Mouse (Mus musculus) limb, embryonic 11.5 days (tissue): ENCODE results near the gene Dexi. TPM values are rescaled to one million over a fixed set of nuclear protein-coding genes. Genes with fewer than 3 reads are reported as not detected.

Source experiments
- ATAC-seq: fragments of 200-750 bp; cut with Nextera tagmentation; 2 replicates; pipeline ENCODE4 v1.8.0; 2017; ENCODE audit warnings: low read depth; ENCODE audit not compliant: insufficient number of reproducible peaks, low FRiP score, low TSS enrichment
- DNase-seq: peaks from one replicate; pipeline ENCODE4 v3.0.0-alpha.2; 2015; ENCODE audit warnings: low spot score
- H3K27ac ChIP-seq: fragments of 300-500 bp; sonication (generic); replicated peaks from 2 replicates; pipeline ENCODE4 v1.5.1; 2014; ENCODE audit warnings: low read depth, mild to moderate bottlenecking, low read length
- H3K27me3 ChIP-seq: fragments of 300-500 bp; sonication (generic); 2 replicates; pipeline ENCODE4 v1.6.1; 2014; ENCODE audit warnings: mild to moderate bottlenecking, low read length, mixed read lengths; ENCODE audit not compliant: control insufficient read depth, insufficient read depth
- H3K36me3 ChIP-seq: fragments of 300-500 bp; sonication (generic); 2 replicates; pipeline ENCODE4 v1.6.1; 2014; ENCODE audit warnings: mild to moderate bottlenecking, low read length, moderate library complexity, mixed read lengths; ENCODE audit not compliant: control insufficient read depth, insufficient read depth
- H3K4me1 ChIP-seq: fragments of 300-500 bp; sonication (generic); 2 replicates; pipeline ENCODE4 v1.6.1; 2014; ENCODE audit warnings: low read length, mixed read lengths; ENCODE audit not compliant: control insufficient read depth, insufficient read depth
- H3K4me2 ChIP-seq: fragments of 300-500 bp; sonication (generic); 2 replicates; pipeline ENCODE4 v1.6.1; 2014; ENCODE audit warnings: low read depth, mild to moderate bottlenecking, moderate library complexity; ENCODE audit not compliant: severe bottlenecking
- H3K4me3 ChIP-seq: fragments of 300-500 bp; sonication (generic); 2 replicates; pipeline ENCODE4 v1.5.1; 2014; ENCODE audit warnings: low read depth, low read length
- H3K9ac ChIP-seq: fragments of 300-500 bp; sonication (generic); 2 replicates; pipeline ENCODE4 v1.6.1; 2014; ENCODE audit warnings: mild to moderate bottlenecking, low read length
- H3K9me3 ChIP-seq: fragments of 300-500 bp; sonication (generic); 2 replicates; pipeline ENCODE4 v1.6.1; 2016; ENCODE audit warnings: low read length; ENCODE audit not compliant: control insufficient read depth
- WGBS: fragments of 180-500 bp; shearing (Covaris S2); extraction: QIAGEN DNeasy Blood & Tissue Kit; methylation state at CpG from one replicate; pipeline ENCODE4 v1.1.7; 2014; 5-methylcytosine and 5-hydroxymethylcytosine counted together
- polyA plus RNA-seq: library from polyadenylated mRNA; unstranded; fragments of >200 nt; fragmentation: Nextera tagmentation; extraction: Ambion mirVana; gene quantifications from 2 replicates; pipeline ENCODE4 v1.2.1, GENCODE M21; 2014

Dexi gene
- polyA plus RNA-seq, 1 experiment from 2014 or later: 30.6 TPM

DNA sequence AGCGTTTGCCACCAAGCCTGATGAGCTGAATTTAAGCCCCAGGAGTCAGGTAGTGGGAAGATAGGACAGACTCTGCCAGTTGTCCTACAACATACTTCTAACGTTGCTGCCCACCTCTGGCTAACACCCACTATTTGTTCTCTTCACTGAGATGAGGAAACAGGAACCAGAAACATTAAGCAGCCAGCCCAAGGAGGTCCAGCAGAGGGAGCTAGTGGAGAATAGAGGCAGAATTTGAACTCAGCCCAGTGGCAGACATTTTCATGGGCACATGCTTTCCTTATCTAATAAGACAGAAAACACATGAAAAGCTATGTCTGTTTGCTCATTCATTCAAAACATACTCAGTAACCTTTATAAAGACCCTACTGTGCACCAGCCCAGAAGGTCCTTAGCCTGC lies 39.8 kb downstream of the Dexi start:
- Histone ChIP-seq H3K9ac (no peak overlapping the region), H3K4me2 (no peak overlapping the region), H3K36me3 (no peaks in the 10 kb centered on the region), H3K27ac (no peak overlapping the region), H3K27me3 (no peaks in the 10 kb centered on the region), H3K9me3 (no peaks in the 10 kb centered on the region), H3K4me1 (no peaks in the 10 kb centered on the region), H3K4me3 (no peak overlapping the region)
- WGBS: 60% methylated on average over 2 of the region's 2 CpGs
- DNase-seq (no peak), ATAC-seq (no peak)

DNA sequence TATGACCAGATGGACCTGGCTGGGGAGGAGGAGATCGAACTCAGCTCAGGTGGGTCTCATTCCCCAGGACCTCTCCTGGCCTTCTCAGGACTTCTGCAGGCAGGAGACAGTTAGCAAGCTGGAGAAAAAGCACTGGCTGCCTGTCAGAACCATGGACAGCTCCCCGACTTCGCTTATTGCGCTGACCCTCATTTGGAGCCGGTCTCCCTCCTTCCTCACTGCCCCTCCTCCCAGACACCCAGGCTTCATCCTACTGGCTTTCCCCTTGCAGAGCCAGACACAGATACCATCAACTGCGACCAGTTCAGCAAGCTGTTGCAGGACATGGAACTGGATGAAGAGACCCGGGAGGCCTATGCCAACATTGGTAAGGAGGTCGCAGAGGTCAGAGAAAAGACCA lies 41.0 kb downstream of the Dexi start:
- WGBS: 10% methylated on average over 8 of the region's 8 CpGs

DNA sequence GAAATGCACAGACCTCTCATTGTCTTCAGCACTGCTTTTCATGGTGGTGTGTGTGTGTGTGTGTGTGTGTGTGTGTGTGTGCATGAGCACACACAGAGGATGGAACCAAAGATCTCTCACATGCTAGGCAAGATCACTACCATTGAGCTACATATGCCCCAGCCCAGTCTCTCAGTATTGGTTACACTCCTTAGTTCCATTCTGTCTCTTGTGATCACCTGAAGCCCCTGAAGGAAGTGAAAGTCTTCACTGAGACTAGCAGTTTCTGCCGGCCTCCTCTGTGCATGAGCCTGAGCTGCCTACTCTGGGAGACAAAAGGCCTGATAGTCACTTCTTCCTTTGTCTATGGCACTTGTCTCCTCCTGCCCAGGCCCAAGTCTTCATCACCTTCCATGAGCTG lies 43.7 kb downstream of the Dexi start:
- no peak overlapping the region for H3K9ac ChIP-seq
- no peaks in the 10 kb centered on the region for H3K36me3 ChIP-seq
- no peak overlapping the region for H3K4me2 ChIP-seq
- DNase-seq (no peak), ATAC-seq (no peak)
- no peaks in the 10 kb centered on the region for H3K9me3 ChIP-seq
- H3K4me1 ChIP-seq: no peaks in the 10 kb centered on the region
- no peak overlapping the region for H3K27ac ChIP-seq
- WGBS: 72% methylated on average over 1 of the region's 1 CpGs
- H3K4me3 ChIP-seq: no peak overlapping the region
- H3K27me3 ChIP-seq: no peaks in the 10 kb centered on the region

More for the DNA sequence above, 41.0 kb downstream of the Dexi start:
- no peak overlapping the region for H3K27ac ChIP-seq
- H3K9me3 ChIP-seq: no peaks in the 10 kb centered on the region
- H3K36me3 ChIP-seq: no peaks in the 10 kb centered on the region
- no peak overlapping the region for H3K4me2 ChIP-seq
- peak; percentile 90 for DNase-seq
- H3K4me1 ChIP-seq: no peaks in the 10 kb centered on the region
- no peaks in the 10 kb centered on the region for H3K27me3 ChIP-seq
- no peak overlapping the region for H3K4me3 ChIP-seq
- no peak for ATAC-seq
- no peak overlapping the region for H3K9ac ChIP-seq

DNA sequence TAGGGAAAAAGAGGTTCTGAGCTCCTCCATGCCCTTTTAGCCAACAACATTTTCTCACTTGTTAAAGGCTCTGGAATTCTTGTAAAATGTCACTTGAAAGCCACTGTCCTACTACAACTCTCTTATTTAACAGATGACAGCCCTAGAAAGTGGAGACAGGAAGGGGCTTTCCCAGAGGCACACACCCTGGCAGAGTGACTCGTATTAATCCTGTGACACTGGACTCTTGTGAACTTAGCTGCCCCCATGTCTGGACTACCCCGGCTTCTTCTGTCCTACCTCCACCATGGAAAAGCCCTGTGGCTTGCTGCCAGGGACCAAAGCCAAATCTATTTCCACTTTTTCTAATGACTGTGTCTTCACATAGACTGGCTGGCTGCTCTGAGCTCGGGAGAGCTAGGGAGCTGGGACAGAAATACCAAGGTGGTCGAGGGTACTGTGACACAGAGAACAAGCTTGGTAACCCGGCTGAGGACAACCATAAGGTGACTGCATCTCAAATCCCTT lies 44.7 kb downstream of the Dexi start:
- DNase-seq (no peak), ATAC-seq (no peak)
- Histone ChIP-seq H3K4me2 (no peak overlapping the region), H3K9ac (no peak overlapping the region), H3K4me1 (no peaks in the 10 kb centered on the region), H3K9me3 (no peaks in the 10 kb centered on the region), H3K36me3 (no peaks in the 10 kb centered on the region), H3K27ac (no peak overlapping the region), H3K27me3 (no peaks in the 10 kb centered on the region), H3K4me3 (no peak overlapping the region)
- WGBS: 73% methylated on average over 5 of the region's 5 CpGs

DNA sequence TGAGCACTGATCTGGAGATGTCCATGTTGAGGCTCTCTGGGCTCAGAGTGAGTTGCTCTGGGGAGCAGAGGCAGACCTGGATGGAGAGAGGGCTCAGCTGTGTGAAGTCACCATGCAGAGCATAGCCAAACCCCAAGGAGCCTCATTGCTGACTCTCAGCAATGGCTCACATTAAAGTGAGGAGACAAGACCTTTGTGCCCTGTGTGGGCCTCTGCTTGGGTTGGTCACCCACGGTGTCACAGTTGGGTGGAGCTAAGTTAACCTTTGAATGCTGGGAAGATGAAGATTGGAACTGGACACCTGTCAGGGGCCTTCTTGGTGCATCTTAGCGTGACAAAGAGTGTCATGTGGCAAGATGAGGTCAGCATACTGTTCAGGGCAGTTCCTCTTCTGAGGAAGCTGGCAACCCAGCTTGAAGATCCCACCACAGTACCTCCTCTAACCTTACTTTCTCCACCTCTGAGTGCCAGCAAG lies 47.0 kb downstream of the Dexi start:
- ATAC-seq (no peak), DNase-seq (no peak)
- Histone ChIP-seq H3K4me1 (no peaks in the 10 kb centered on the region), H3K27ac (no peak overlapping the region), H3K9ac (no peak overlapping the region), H3K36me3 (no peaks in the 10 kb centered on the region), H3K27me3 (no peaks in the 10 kb centered on the region), H3K4me2 (no peak overlapping the region), H3K9me3 (no peaks in the 10 kb centered on the region), H3K4me3 (no peak overlapping the region)
- WGBS: 73% methylated on average over 2 of the region's 2 CpGs

DNA sequence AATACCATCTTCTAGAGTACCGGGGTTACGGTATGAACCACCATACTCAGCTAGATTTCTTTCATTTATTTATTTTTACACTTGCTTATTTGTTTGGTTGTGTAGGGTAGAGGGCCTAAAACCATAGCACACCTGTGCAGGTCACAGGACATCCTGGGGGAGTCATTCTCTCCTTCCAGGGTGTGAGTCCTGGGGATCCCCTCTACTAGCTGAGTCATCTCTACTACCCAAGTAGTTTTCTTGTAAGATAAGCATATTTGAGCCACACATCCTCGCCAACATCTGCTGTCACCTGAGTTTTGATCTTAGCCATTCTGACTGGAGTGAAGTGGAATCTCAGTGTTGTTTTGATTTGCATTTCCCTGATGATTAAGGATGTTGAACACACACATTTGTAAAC lies 50.3 kb downstream of the Dexi start:
- Histone ChIP-seq H3K9ac (no peak overlapping the region), H3K9me3 (no peaks in the 10 kb centered on the region), H3K4me2 (no peak overlapping the region), H3K36me3 (no peaks in the 10 kb centered on the region), H3K4me1 (no peaks in the 10 kb centered on the region), H3K27ac (no peak overlapping the region), H3K4me3 (no peak overlapping the region), H3K27me3 (peaks cover 13% of the 10 kb centered on the region)
- WGBS: 87% methylated on average over 3 of the region's 3 CpGs
- ATAC-seq (no peak), DNase-seq (no peak)

DNA sequence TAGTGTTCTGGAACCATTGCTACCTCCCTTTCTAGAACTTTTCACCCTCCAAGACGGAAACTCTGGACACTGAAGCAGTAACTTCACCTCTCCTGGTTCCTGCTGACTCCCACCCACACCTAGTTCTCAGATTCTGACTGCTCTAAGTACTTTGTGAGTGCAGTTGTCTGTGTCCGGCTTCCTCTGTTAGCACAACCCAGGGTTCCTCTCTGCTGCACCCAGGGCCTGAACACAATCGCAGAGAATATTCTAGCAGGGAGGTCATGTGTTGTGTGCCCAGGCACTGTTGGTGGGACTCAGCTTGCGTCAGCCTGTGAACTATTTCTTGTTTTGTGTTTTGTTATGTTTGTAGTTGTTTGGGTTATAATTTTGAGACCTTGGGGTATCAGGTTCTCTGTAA lies 51.1 kb downstream of the Dexi start:
- Histone ChIP-seq H3K36me3 (no peaks in the 10 kb centered on the region), H3K4me2 (no peak overlapping the region), H3K9ac (no peak overlapping the region), H3K4me3 (no peak overlapping the region), H3K27me3 (peaks cover 13% of the 10 kb centered on the region), H3K27ac (no peak overlapping the region), H3K9me3 (no peaks in the 10 kb centered on the region), H3K4me1 (no peaks in the 10 kb centered on the region)
- DNase-seq: no peak
- ATAC-seq: no peak
- WGBS: 88% methylated on average over 4 of the region's 4 CpGs

DNA sequence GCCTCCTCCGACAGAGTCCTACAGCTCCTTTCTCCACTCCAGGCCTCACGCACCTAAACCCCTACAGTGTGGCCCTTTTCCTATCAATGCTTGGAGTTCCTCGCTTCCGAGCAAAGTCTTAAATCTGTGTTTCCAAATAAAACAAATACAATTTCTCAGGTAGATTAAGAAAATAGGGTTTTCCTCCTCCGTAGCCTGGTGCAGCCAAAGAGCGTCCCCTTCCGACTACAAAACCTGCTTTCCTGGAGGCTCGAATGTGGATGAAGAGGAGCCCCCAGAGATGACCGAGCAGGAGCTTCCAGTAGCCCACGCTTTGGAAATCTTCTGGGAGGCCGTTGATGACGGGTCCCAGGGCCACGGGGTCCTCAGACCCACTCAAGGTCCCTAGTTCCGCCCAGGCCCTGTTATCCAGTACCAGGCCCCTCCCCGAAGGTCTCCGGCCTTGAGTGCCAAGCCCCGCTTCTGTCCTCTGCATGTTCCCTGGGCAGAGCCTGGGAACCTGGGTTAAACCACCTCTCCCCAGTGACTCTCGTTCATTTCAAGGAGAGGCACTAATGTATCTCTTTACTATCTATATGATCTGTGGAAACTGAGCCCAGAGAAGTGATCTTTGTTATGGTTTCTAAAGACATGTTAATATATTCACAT lies 52.2 kb downstream of the Dexi start:
- WGBS: 82% methylated on average over 18 of the region's 18 CpGs
- Histone ChIP-seq H3K4me1 (no peaks in the 10 kb centered on the region), H3K27ac (no peak overlapping the region), H3K27me3 (peaks cover 13% of the 10 kb centered on the region), H3K4me3 (no peak overlapping the region), H3K9ac (no peak overlapping the region), H3K4me2 (no peak overlapping the region), H3K9me3 (no peaks in the 10 kb centered on the region), H3K36me3 (no peaks in the 10 kb centered on the region)
- no peak for DNase-seq
- ATAC-seq: no peak
